Mouse (Mus musculus) kidney, postnatal 0 days (tissue): ENCODE results near the gene Tmem205. TPM values are rescaled to one million over a fixed set of nuclear protein-coding genes. Genes with fewer than 3 reads are reported as not detected.

Experiments used
- ATAC-seq: fragments of 200-750 bp; cut with Nextera tagmentation; replicated peaks from 2 replicates; pipeline ENCODE4 v1.8.0; 2017; ENCODE audit warnings: low read depth, moderate number of reproducible peaks, moderate TSS enrichment, moderate library complexity; ENCODE audit not compliant: low FRiP score
- DNase-seq: peaks from one replicate; pipeline ENCODE4 v3.0.0-alpha.2; 2016; ENCODE audit warnings: low spot score
- H3K27ac ChIP-seq: fragments of 300-500 bp; sonication (generic); 2 replicates; pipeline ENCODE4 v1.5.1; 2014; ENCODE audit warnings: mild to moderate bottlenecking
- H3K27me3 ChIP-seq: fragments of 300-500 bp; sonication (generic); 2 replicates; pipeline ENCODE4 v1.6.1; 2014; ENCODE audit warnings: low read length, mixed read lengths; ENCODE audit not compliant: insufficient read depth
- H3K36me3 ChIP-seq: fragments of 300-500 bp; sonication (generic); 2 replicates; pipeline ENCODE4 v1.6.1; 2014; ENCODE audit warnings: low read length, mixed read lengths; ENCODE audit not compliant: insufficient read depth
- H3K4me1 ChIP-seq: fragments of 300-500 bp; sonication (generic); replicated peaks from 2 replicates; pipeline ENCODE4 v1.6.1; 2014; ENCODE audit warnings: antibody characterized with exemption, low read length, mixed read lengths; ENCODE audit not compliant: insufficient read depth
- H3K4me2 ChIP-seq: fragments of 300-500 bp; sonication (generic); 2 replicates; pipeline ENCODE4 v1.6.1; 2014; ENCODE audit warnings: mild to moderate bottlenecking, low read length, moderate library complexity, mixed read lengths
- H3K4me3 ChIP-seq: fragments of 300-500 bp; sonication (generic); replicated peaks from 2 replicates; pipeline ENCODE4 v1.5.1; 2014; ENCODE audit warnings: low read depth, low read length
- H3K9ac ChIP-seq: fragments of 300-500 bp; sonication (generic); 2 replicates; pipeline ENCODE4 v1.6.1; 2014; ENCODE audit warnings: low read depth, low read length
- H3K9me3 ChIP-seq: fragments of 300-500 bp; sonication (generic); replicated peaks from 2 replicates; pipeline ENCODE4 v1.6.1; 2016; ENCODE audit warnings: low read length, inconsistent platforms, mixed read lengths
- CTCF ChIP-seq: IDR thresholded peaks from 2 replicates; pipeline ENCODE4 v1.5.1; 2016; ENCODE audit warnings: antibody characterized with exemption, low read depth, mild to moderate bottlenecking, moderate library complexity
- WGBS: fragments of 180-500 bp; shearing (Covaris S2); extraction: QIAGEN DNeasy Blood & Tissue Kit; methylation state at CpG from one replicate; pipeline ENCODE4 v1.1.7; 2014; 5-methylcytosine and 5-hydroxymethylcytosine counted together
- polyA plus RNA-seq: library from polyadenylated mRNA; unstranded; fragments of >200 nt; fragmentation: Nextera tagmentation; extraction: Ambion mirVana; gene quantifications from 2 replicates; pipeline ENCODE4 v1.2.1, GENCODE M21; 2015

Gene Tmem205
- polyA plus RNA-seq, 1 experiment from 2014 or later: 83.7 TPM

GRCm38 (mm10) chr9:21962010-21962409 lies 34.7 kb upstream of the Tmem205 start:
- H3K27me3 ChIP-seq: 0 out of 2 replicates have a peak, but pooled peaks cover 6% of the 10 kb centered on the region
- peak overlapping the region; percentile 89 for H3K4me2 ChIP-seq
- DNase-seq (peak; percentile 24), ATAC-seq (peak; percentile 35)
- TF ChIP-seq CTCF: no peak; the same call in 1 of the 2 replicates
- no peaks in the 10 kb centered on the region for H3K36me3 ChIP-seq
- WGBS: 0% methylated on average over 15 of the region's 15 CpGs
- peak overlapping the region; percentile 50 for H3K9ac ChIP-seq
- 0 out of 2 replicates have a peak overlapping the region, but pooled peaks have one; percentile 16 for H3K27ac ChIP-seq
- H3K4me3 ChIP-seq: peak overlapping the region; percentile 51
- H3K9me3 ChIP-seq: no peaks in the 10 kb centered on the region
- H3K4me1 ChIP-seq: peaks cover 29% of the 10 kb centered on the region

GRCm38 (mm10) chr9:21961366-21961980 lies 34.1 kb upstream of the Tmem205 start:
- WGBS: under 1% methylated on average over 35 of the region's 35 CpGs
- no peak; the same call in 1 of the 2 replicates for TF ChIP-seq CTCF
- H3K36me3 ChIP-seq: no peaks in the 10 kb centered on the region
- ATAC-seq: no peak
- no peaks in the 10 kb centered on the region for H3K9me3 ChIP-seq
- peak overlapping the region; percentile 50; the same call in 1 of the 2 replicates for H3K9ac ChIP-seq
- peak overlapping the region; percentile 89 for H3K4me2 ChIP-seq
- DNase-seq: no peak
- peak overlapping the region; percentile 51 for H3K4me3 ChIP-seq
- H3K27me3 ChIP-seq: 0 out of 2 replicates have a peak, but pooled peaks cover 6% of the 10 kb centered on the region
- H3K27ac ChIP-seq: no peak overlapping the region
- H3K4me1 ChIP-seq: peaks cover 29% of the 10 kb centered on the region

- H3K9ac ChIP-seq: no peak overlapping the region
- peak overlapping the region; percentile 51; the same call in 1 of the 2 replicates for H3K4me3 ChIP-seq
- peak overlapping the region; percentile 89 for H3K4me2 ChIP-seq
- ATAC-seq (0 out of 2 replicates have a peak, but pooled peaks have one; percentile 4), DNase-seq (peak; percentile 64)
- 0 out of 2 replicates have a peak, but pooled peaks cover 6% of the 10 kb centered on the region for H3K27me3 ChIP-seq
- 8% methylated on average over 26 of the region's 26 CpGs for WGBS
- H3K36me3 ChIP-seq: no peaks in the 10 kb centered on the region
- H3K27ac ChIP-seq: peak overlapping the region; percentile 54
- peak; percentile 53 for TF ChIP-seq CTCF
- peaks cover 29% of the 10 kb centered on the region for H3K4me1 ChIP-seq
- no peaks in the 10 kb centered on the region for H3K9me3 ChIP-seq
Observed at GRCm38 (mm10) chr9:21960558-21961208, 33.3 kb upstream of the Tmem205 start.

GRCm38 (mm10) chr9:21960135-21960534 lies 32.8 kb upstream of the Tmem205 start:
- peaks cover 29% of the 10 kb centered on the region for H3K4me1 ChIP-seq
- ATAC-seq (no peak), DNase-seq (peak; percentile 82)
- H3K9me3 ChIP-seq: no peaks in the 10 kb centered on the region
- TF ChIP-seq CTCF: no peak
- WGBS: 30% methylated on average over 9 of the region's 9 CpGs
- H3K36me3 ChIP-seq: no peaks in the 10 kb centered on the region
- H3K9ac ChIP-seq: no peak overlapping the region
- H3K4me3 ChIP-seq: no peak overlapping the region
- H3K4me2 ChIP-seq: peak overlapping the region; percentile 89
- H3K27ac ChIP-seq: peak overlapping the region; percentile 54
- H3K27me3 ChIP-seq: 0 out of 2 replicates have a peak, but pooled peaks cover 6% of the 10 kb centered on the region

- Histone ChIP-seq H3K4me1 (peaks cover 29% of the 10 kb centered on the region), H3K4me2 (no peak overlapping the region), H3K4me3 (no peak overlapping the region), H3K9me3 (no peaks in the 10 kb centered on the region), H3K27me3 (0 out of 2 replicates have a peak, but pooled peaks cover 6% of the 10 kb centered on the region), H3K9ac (no peak overlapping the region), H3K36me3 (no peaks in the 10 kb centered on the region), H3K27ac (0 out of 2 replicates have a peak overlapping the region, but pooled peaks have one; percentile 54)
- TF ChIP-seq CTCF: no peak
- no peak for ATAC-seq
- 89% methylated on average over 7 of the region's 7 CpGs for WGBS
- DNase-seq: no peak
Observed at GRCm38 (mm10) chr9:21959244-21959643, 31.9 kb upstream of the Tmem205 start.

- no peaks in the 10 kb centered on the region for H3K9me3 ChIP-seq
- H3K36me3 ChIP-seq: no peaks in the 10 kb centered on the region
- no peak for ATAC-seq
- 0 out of 2 replicates have a peak, but pooled peaks cover 6% of the 10 kb centered on the region for H3K27me3 ChIP-seq
- no peak for DNase-seq
- H3K4me2 ChIP-seq: no peak overlapping the region
- H3K4me1 ChIP-seq: peaks cover 29% of the 10 kb centered on the region
- H3K4me3 ChIP-seq: no peak overlapping the region
- 78% methylated on average over 5 of the region's 5 CpGs for WGBS
- no peak overlapping the region for H3K9ac ChIP-seq
- TF ChIP-seq CTCF: no peak
- H3K27ac ChIP-seq: no peak overlapping the region
Observed at GRCm38 (mm10) chr9:21958372-21958771, 31.0 kb upstream of the Tmem205 start.
